Mouse (Mus musculus): ENCODE results near the gene Trnt1.

Trnt1 gene

GRCm38 (mm10) chr6:106787138-106787537, 18.2 kb downstream of the Trnt1 start:
- no peak for DNase-seq (ENCODE audit: low spot score)

DNA sequence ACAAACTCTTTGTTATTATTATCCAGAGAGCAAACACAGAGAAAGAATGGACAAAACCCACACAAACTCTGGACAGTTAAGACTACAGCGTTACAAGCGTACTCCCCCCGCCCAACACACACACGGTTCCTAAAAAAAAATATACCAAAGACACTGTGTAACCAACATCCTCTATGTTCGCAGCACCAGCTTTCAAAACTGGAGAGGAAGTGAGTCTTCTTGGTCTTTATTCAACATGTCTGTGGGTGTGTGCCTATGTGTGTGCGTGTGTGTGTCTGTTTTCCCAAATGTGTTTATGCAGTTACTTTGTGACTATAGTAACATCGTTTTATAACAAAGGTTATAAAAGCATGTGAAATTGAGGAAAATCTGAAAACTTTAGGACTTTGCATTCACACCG, 22.5 kb downstream of the Trnt1 start:
- DNase-seq (ENCODE audit: low spot score) = no peak

DNA sequence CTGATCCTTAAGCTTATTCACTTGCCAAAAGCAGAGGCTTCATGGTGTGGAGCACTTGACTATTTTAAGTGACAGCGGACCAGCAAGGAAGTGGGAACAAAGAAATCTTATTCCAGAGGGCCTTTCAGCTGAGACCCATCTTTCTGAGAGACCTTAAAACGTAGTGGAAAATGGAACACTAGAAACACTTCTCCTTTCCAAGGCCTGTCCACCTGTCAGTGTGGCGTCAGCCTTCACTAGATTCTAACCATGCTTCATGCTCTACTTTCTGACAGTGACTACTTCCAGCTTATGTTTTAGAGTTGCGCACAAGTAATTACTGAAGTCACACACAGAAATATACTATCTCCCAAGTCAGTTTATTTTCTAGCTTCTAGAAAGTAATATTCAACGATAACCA, 23.6 kb downstream of the Trnt1 start:
- no peak for DNase-seq (ENCODE audit: low spot score)

DNA sequence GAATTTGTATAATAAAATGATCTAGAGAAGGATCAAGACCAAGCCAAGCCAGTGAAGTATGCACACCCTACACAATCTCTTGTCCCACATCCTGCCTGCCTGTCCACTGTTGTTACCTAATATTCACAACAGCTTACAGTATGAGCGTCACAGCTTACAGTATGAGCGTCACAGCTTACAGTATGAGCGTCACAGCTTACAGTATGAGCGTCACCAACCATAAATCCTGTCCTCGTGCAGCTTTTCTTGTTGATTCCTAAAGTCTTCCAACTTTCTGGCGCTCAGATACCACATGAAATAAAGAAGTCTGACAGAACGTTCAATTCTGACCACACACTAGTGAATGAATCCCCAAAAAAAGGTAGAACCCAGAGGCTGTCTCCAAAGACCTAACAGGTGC, 24.2 kb downstream of the Trnt1 start:
- no peak for DNase-seq (ENCODE audit: low spot score)

DNA sequence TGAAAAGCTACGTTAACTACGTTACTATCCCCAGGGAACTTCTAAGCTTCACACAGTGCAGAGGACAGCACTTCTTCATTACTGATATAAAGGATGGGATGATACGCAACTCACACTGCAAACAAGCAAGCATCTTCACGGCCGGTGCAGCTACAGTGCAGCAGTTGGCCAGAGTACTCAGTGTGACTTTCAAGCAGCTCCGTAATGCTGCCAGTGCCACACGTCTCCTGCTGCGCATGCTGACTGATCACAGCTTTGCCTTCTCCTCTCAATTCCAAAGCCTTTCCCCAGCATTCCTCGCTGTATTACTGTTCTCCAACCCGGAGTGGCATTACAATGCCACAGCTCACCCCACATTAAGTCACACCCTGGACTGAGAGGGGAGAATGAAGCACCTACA, 24.7 kb downstream of the Trnt1 start:
- DNase-seq (ENCODE audit: low spot score) = no peak

DNA sequence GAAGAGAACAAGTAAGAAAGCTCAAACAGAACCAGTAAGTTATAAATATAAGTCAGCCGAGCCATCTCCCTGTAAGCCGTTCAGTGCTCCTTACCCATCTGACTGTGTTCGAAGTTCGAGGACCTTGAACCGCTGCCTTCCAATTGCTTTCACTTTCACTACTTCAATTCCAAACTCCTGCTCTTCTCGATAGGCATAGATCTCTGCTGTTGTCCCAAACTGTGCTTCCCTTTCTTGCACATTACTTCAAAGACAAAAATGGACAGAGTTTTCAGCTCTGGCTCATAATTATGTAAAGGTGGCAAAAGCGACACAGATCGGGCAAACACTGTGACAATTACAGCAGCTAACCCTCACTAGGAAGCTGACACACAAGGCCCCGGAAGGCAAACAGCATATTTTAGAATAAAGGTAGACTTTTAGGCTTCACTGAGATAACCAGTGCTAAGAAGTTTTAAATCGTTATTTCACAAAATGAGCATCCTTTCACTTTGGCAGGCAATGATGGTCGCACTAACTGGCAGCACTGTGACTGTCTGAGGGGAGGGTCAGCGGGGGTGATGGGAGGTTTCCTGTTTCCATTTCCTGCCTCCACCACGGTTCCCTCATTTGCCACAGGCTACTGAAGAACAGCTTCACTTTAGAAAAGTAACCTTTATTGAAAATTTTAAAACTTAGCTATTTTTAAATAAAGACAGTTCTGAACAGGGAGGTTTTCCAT, 25.3 kb downstream of the Trnt1 start:
- no peak for DNase-seq (ENCODE audit: low spot score)

DNA sequence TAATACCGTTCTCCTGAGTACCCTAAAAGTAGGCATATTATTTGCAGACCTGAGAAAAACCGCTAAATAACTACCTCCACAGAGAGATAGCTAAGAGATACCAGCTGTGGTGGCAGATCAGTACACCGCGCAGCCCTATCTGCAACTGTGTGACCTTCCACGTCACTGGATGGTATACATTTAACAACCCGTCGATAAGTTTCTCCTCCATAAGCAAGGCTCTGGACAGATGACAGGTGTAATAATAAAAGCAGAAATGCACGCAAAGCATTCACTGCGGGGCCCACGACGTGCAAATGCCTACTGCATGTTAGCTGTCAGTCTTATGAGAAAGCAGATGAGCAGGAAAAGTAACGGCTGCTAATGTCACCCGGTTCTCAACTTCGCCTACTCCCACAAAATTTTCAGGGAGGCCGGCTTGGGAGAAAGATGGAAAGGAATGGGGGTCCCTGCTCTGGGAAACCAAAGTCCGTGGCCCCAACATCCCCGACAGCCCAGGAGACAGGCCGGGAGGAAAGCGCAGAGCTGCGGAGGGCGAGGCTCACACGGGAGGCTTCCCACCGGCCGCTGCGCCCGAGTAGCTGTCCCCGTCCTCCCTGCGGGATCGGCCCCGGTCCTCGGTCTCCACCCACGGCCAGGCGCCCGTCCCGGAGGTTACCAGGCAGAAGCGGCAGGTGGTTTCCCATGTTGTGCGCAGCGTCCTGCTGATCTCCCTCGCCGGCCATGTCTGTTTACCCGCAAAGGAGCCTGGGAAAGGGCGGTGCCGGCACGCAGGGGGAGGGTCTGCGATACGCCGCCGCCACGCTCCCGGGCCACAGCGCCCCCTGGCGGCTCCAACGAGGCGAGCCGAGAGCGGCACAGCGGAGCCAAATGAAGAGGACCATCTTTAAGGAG, 30.7 kb downstream of the Trnt1 start, which contains the start of gene Crbn:
TSS of gene Crbn (minus strand) at position 745 of the 894 bp plus-strand sequence.
- peak; percentile 89 for DNase-seq (ENCODE audit: low spot score)

GRCm38 (mm10) chr6:106800227-106800557, 31.3 kb downstream of the Trnt1 start:
- DNase-seq (ENCODE audit: low spot score) = no peak

DNA sequence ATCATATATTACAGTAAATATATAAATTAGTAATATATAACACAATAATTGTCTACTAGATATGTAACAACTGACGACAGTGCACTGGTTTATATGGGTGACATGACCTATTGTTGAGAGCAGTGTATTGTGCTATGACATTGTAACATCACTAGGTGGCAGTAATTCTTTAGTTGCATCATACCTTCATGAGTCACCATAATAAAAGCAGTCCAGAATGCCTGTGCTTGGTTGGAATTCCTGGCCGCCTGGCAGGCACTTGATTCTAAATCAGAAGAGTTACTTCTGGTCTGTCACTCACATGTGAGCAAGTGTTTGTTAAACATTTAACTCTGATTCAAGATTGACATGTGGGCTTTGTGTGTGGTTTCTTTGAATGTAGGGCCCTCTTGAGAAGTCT, 36.0 kb downstream of the Trnt1 start:
- DNase-seq (ENCODE audit: low spot score) = peak; percentile 57

- DNase-seq (ENCODE audit: low spot score) = no peak
Measured at GRCm38 (mm10) chr6:106809161-106809560, 40.2 kb downstream of the Trnt1 start.

DNA sequence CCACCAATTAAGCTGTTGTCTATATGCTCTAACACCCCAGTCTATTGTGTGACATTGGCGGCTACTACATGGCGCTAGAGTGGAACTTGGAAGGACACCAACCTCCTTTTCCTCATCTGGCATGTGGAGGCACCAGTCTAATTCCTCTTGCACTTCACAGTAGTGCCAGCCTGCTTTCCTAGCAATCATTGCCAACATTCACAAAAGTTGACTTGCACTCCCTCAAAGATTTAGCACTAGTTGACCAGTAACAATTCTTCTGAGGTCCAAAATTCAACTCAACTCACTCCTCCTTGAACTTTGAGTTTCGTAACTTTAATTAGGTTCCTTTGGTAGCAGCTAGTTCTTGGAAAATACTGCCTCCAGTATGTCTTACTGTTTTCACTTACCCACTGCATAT, 41.8 kb downstream of the Trnt1 start:
- no peak for DNase-seq (ENCODE audit: low spot score)

DNA sequence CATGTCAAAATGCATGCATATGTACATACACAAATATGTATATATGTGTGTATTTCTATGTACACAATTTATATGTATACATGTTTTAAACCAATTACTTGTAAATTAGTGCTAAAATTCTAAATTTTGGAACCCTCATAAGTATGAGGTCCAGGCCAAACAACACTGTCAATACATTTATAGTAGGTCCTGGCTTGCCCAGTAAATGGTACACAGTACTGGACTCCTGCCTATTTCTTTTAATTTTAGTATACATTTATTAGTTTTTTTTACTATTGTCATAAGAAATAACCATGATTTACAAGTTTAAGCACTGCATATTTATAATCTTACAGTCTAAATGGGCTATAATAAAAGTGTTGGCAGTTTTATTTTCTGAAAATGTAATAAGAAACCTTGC, 50.3 kb downstream of the Trnt1 start:
- DNase-seq (ENCODE audit: low spot score) = no peak

GRCm38 (mm10) chr6:106819906-106820305, 51.0 kb downstream of the Trnt1 start:
- DNase-seq (ENCODE audit: low spot score) = no peak

DNA sequence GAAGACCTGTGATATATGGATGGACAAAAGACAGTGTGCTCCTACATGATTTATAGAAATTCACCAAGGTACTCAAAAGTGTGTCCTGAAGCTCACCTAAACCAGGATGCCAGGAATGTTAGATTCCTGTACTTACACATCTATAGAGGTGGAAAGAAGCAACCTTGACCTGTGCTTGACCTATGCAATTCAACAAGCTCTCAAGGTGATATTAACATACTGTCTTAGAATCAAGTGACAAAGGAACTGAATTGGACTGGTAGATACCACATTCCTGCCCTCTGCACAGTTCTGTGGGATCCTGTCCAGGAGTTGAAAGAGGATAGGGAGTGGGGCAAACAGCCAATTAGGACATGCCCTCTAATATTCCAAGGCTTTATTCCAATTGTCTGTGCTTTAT, 51.6 kb downstream of the Trnt1 start:
- DNase-seq (ENCODE audit: low spot score) = no peak

DNA sequence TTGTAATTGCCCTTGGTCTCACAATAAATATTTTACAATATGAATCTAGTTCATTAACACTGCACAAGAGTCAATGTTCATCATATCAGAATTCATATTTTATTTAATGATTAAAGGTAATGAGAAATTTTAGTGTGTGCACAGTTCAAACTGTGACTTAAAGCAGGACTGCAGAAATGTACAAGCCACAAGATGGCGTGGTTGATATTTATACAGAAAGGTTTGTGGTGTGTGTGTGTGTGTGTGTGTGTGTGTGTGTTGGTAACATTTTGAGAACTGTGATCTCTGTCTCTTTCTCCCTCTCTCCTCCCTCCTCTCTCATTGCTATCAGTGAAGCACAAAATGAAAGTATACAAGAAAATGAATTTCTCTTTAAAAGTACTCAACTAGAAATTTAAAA, 53.4 kb downstream of the Trnt1 start:
- no peak for DNase-seq (ENCODE audit: low spot score)
